Mouse (Mus musculus): ENCODE data around the gene Kdr. TPM values are rescaled to one million over a fixed set of nuclear protein-coding genes. Genes with fewer than 3 reads are reported as not detected.

Kdr gene
- 22.8 and 26.0 TPM in 2 replicates for polyA plus RNA-seq (2015; fragmentation: Nextera tagmentation; extraction: Ambion mirVana)

DNA sequence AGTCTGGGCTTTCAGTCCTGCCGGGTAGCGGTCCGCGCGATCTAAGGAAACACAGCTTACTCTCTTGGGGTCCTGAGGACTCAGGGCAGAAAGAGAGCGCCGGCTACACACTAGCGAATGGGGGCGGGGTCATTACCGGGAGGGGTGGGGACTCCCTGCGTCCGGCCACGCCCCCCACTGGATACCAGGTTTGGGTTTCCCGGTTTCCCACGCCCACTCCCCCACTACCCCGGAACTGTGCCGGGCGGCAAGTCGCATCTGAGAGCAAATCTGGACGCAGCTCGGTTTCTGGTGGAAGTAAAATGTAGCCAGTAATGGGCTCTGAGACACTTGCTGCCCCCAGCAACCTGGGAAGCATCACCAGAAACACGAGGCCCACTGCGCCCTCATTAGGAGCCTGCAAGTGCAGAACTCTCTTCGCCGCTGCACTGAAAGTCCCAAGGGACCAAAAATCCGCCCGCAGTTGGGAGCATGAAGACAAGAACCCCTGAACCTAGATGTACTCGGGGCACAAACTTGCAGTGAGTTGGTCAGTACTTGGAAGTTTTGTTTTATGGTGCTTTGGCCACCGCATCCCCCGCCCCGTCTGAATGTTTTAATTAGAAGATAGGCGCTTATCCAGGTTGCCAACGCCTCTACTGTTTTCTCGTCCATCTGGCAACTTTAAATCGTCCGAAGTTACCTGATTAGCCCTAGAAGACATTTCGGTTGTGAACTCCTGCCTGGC is at the start of gene Kdr:
Gene Kdr (minus strand): TSS at position 85 of the 727 bp plus-strand sequence.
- no peaks in the 10 kb centered on the region for H3K9me3 ChIP-seq (ENCODE audit: control insufficient read depth, low read length)
- peak within 1 kb of the TSS; percentile 60 for H3K4me3 ChIP-seq (replicated peaks; ENCODE audit: low read length)
- peak within 1 kb of the TSS; percentile 52; the same call in 1 of the 2 replicates for H3K27ac ChIP-seq (ENCODE audit: low read length)
- WGBS: 1% methylated on average over 37 of the region's 37 CpGs
- H3K27me3 ChIP-seq (replicated peaks; ENCODE audit: control insufficient read depth, insufficient read depth, low read length): peaks cover 45% of the 10 kb centered on the region
- peak within 1 kb of the TSS; percentile 57 for H3K9ac ChIP-seq (replicated peaks; ENCODE audit: low read depth, low read length)
- no peaks in the 10 kb centered on the region for H3K36me3 ChIP-seq (ENCODE audit: control insufficient read depth, insufficient read depth)
- ATAC-seq: peak; percentile 76
- peak within 1 kb of the TSS; percentile 99 for H3K4me2 ChIP-seq (ENCODE audit: low read length)
- H3K4me1 ChIP-seq (replicated peaks; ENCODE audit: control insufficient read depth, insufficient read depth, low read length): peaks cover 22% of the 10 kb centered on the region

DNA sequence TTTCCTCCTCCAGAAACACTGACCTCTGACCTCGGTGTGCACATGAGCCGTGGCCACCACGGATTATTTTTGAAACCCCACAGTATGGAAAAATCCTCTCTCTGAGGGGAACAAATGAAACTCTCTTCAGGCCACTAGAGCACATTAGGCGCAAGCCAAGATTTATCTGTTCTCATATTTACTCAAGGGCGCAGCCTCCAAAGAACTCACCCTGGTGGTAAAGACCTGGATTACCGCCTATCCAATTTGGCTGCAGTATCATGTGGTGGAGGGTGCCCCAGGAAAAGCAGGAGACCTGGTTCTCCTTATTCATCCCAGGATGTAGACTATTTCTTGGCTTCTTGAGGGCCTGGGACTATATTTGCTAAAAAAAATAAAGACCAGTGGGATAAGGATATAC is 48.5 kb upstream of the Kdr start:
- WGBS: 80% methylated on average over 6 of the region's 6 CpGs
- H3K4me1 ChIP-seq (replicated peaks; ENCODE audit: control insufficient read depth, insufficient read depth, low read length): no peaks in the 10 kb centered on the region
- H3K9ac ChIP-seq (replicated peaks; ENCODE audit: low read depth, low read length): no peak overlapping the region
- no peak for ATAC-seq
- no peak overlapping the region for H3K4me2 ChIP-seq (ENCODE audit: low read length)
- H3K4me3 ChIP-seq (replicated peaks; ENCODE audit: low read length): no peak overlapping the region
- no peak overlapping the region for H3K27ac ChIP-seq (ENCODE audit: low read length)
- no peaks in the 10 kb centered on the region for H3K36me3 ChIP-seq (ENCODE audit: control insufficient read depth, insufficient read depth)
- H3K27me3 ChIP-seq (replicated peaks; ENCODE audit: control insufficient read depth, insufficient read depth, low read length): no peaks in the 10 kb centered on the region
- no peaks in the 10 kb centered on the region for H3K9me3 ChIP-seq (ENCODE audit: control insufficient read depth, low read length)

DNA sequence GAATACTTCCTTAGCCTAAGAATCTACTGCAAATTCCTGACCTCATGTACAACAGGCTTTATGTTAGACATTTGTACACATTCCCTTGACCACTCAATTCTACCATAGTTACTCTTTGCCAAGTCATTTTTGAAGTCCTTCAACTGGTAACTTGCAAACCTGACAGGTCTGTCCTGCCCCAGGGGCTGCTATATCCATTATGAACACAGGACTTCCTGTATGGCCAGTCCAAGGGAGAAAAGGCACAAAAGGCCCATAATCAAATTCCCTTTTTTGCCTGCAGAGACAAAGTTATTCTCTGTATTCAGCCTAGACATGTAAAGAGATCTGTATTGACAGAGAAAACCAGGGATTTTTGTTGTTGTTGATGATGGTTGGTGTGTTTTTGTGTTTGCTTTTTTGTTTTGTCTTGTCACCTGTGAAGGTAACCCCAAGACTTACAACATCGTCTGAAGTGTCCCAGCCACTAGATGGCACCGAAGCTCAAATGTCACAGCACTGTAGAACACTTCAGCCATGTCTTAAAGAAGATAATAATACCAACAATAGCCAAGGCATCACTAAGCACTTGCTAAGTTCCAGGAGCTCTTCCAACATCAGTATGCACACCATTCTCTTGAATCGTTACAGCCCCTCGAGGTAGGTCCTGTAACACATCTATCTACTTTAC is 47.9 kb upstream of the Kdr start:
- 62% methylated on average over 4 of the region's 4 CpGs for WGBS
- no peak overlapping the region for H3K27ac ChIP-seq (ENCODE audit: low read length)
- H3K4me2 ChIP-seq (ENCODE audit: low read length): no peak overlapping the region

DNA sequence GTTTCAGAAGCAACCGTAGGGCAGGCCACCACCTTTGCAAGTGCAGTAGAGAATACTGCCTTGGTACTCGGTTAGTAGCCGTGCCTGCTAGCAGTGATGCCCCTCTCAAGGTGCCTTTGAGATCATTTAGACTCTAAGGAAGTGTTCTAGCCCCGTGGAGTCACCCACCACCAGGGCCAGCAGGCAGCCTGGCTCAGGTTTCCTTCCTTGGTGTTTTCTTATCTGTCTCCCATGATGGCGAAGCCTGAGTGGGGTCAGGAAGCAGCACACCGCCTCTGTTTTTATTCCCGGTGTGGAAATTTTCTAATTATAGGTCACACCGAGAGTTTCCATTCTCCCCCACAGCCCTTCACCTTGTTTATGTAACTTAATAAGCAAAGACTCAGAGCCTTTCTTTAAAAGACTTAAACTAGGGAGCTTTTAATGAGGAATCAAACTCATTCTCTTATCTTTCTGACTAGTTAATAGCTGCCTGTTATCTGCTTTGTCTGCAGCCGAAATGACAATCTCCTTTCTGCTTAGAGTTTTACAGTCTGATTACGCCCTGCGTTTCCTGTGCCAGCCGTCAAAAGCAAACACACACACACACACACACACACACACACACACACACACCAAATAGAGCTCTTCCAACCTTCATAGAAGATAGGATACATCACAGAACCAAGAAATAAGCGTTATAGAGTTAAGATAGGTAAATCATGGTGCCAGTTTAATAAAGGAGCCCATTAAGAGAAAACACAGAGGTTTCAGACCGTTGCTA is 44.9 kb upstream of the Kdr start:
- Histone ChIP-seq H3K4me1 (replicated peaks; ENCODE audit: control insufficient read depth, insufficient read depth, low read length) (no peaks in the 10 kb centered on the region), H3K9ac (replicated peaks; ENCODE audit: low read depth, low read length) (no peak overlapping the region), H3K9me3 (ENCODE audit: control insufficient read depth, low read length) (no peaks in the 10 kb centered on the region), H3K27ac (ENCODE audit: low read length) (no peak overlapping the region), H3K4me3 (replicated peaks; ENCODE audit: low read length) (no peak overlapping the region), H3K4me2 (ENCODE audit: low read length) (no peak overlapping the region), H3K36me3 (ENCODE audit: control insufficient read depth, insufficient read depth) (no peaks in the 10 kb centered on the region), H3K27me3 (replicated peaks; ENCODE audit: control insufficient read depth, insufficient read depth, low read length) (no peaks in the 10 kb centered on the region)
- no peak for ATAC-seq
- WGBS: 60% methylated on average over 14 of the region's 14 CpGs

More for the DNA sequence above, 47.9 kb upstream of the Kdr start:
- Histone ChIP-seq H3K9ac (replicated peaks; ENCODE audit: low read depth, low read length) (no peak overlapping the region), H3K4me3 (replicated peaks; ENCODE audit: low read length) (no peak overlapping the region), H3K9me3 (ENCODE audit: control insufficient read depth, low read length) (no peaks in the 10 kb centered on the region), H3K4me1 (replicated peaks; ENCODE audit: control insufficient read depth, insufficient read depth, low read length) (no peaks in the 10 kb centered on the region), H3K27me3 (replicated peaks; ENCODE audit: control insufficient read depth, insufficient read depth, low read length) (no peaks in the 10 kb centered on the region), H3K36me3 (ENCODE audit: control insufficient read depth, insufficient read depth) (no peaks in the 10 kb centered on the region)
- ATAC-seq: no peak

DNA sequence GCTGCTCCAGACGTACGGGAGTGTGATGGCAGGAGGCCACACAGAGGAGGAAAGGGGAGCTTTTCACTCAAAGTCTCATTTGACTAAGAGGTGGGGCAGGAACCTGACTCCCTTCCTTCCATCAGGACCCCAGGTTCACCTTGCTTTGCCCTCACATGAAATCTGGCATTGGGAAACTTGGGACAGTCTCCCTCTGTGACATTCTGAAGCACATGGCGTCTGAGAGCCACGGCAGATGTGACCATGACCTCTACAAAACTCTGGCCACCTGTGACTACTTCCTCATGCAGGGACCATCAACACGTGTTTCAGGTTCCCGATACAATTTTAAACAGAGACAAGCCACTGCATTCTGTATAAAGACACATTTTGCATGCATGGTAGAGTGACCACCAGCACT is 44.2 kb upstream of the Kdr start:
- Histone ChIP-seq H3K4me2 (ENCODE audit: low read length) (no peak overlapping the region), H3K27me3 (replicated peaks; ENCODE audit: control insufficient read depth, insufficient read depth, low read length) (no peaks in the 10 kb centered on the region), H3K36me3 (ENCODE audit: control insufficient read depth, insufficient read depth) (no peaks in the 10 kb centered on the region), H3K9me3 (ENCODE audit: control insufficient read depth, low read length) (no peaks in the 10 kb centered on the region), H3K4me1 (replicated peaks; ENCODE audit: control insufficient read depth, insufficient read depth, low read length) (no peaks in the 10 kb centered on the region), H3K9ac (replicated peaks; ENCODE audit: low read depth, low read length) (no peak overlapping the region), H3K27ac (ENCODE audit: low read length) (no peak overlapping the region), H3K4me3 (replicated peaks; ENCODE audit: low read length) (no peak overlapping the region)
- ATAC-seq: no peak
- 83% methylated on average over 6 of the region's 6 CpGs for WGBS

DNA sequence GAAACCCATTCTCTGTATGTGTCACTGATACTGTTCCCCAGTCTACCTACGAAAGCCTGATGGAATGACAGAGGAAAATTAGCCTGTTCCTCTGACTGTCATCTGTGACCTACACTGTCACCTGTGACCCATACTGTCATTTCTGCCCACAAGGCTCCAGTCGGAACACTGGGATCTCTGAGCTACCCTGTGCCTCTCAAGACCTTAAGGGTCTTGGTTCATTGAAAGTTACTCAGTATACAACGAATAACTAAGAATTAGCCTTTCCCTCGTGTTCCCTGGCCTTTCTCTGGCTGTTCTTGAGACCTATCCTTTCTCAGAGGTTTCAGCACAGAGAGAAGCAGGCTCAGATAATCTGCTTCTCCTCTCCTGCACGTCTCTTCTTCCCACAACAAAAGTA is 40.1 kb upstream of the Kdr start:
- Histone ChIP-seq H3K27ac (ENCODE audit: low read length) (no peak overlapping the region), H3K27me3 (replicated peaks; ENCODE audit: control insufficient read depth, insufficient read depth, low read length) (no peaks in the 10 kb centered on the region), H3K4me2 (ENCODE audit: low read length) (no peak overlapping the region), H3K9ac (replicated peaks; ENCODE audit: low read depth, low read length) (no peak overlapping the region), H3K36me3 (ENCODE audit: control insufficient read depth, insufficient read depth) (no peaks in the 10 kb centered on the region), H3K4me1 (replicated peaks; ENCODE audit: control insufficient read depth, insufficient read depth, low read length) (no peaks in the 10 kb centered on the region), H3K9me3 (ENCODE audit: control insufficient read depth, low read length) (no peaks in the 10 kb centered on the region), H3K4me3 (replicated peaks; ENCODE audit: low read length) (no peak overlapping the region)
- 77% methylated on average over 5 of the region's 5 CpGs for WGBS
- ATAC-seq: no peak

DNA sequence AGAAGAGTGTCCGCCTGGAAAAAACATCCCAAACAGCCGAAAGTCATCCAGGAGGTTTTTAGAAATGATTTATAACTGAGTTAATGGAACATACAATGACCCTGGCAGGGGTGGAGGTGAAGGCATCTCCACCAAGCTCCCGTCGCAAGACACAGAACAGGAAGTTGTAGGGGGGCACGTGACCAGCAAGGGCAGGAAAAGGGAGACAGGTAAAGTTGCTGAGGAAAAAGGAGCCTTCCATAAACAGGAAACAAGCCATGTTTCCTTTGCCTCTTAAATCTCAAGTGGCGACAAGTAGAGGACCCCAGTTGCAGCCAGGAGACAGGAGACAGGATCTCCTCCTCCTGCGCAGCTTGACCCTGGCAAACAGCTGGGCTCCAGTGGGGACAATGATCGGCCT is 37.8 kb upstream of the Kdr start:
- Histone ChIP-seq H3K4me2 (ENCODE audit: low read length) (no peak overlapping the region), H3K4me1 (replicated peaks; ENCODE audit: control insufficient read depth, insufficient read depth, low read length) (no peaks in the 10 kb centered on the region), H3K9ac (replicated peaks; ENCODE audit: low read depth, low read length) (no peak overlapping the region), H3K36me3 (ENCODE audit: control insufficient read depth, insufficient read depth) (no peaks in the 10 kb centered on the region), H3K27me3 (replicated peaks; ENCODE audit: control insufficient read depth, insufficient read depth, low read length) (no peaks in the 10 kb centered on the region), H3K27ac (ENCODE audit: low read length) (no peak overlapping the region), H3K9me3 (ENCODE audit: control insufficient read depth, low read length) (no peaks in the 10 kb centered on the region), H3K4me3 (replicated peaks; ENCODE audit: low read length) (no peak overlapping the region)
- ATAC-seq: no peak
- 74% methylated on average over 8 of the region's 8 CpGs for WGBS

DNA sequence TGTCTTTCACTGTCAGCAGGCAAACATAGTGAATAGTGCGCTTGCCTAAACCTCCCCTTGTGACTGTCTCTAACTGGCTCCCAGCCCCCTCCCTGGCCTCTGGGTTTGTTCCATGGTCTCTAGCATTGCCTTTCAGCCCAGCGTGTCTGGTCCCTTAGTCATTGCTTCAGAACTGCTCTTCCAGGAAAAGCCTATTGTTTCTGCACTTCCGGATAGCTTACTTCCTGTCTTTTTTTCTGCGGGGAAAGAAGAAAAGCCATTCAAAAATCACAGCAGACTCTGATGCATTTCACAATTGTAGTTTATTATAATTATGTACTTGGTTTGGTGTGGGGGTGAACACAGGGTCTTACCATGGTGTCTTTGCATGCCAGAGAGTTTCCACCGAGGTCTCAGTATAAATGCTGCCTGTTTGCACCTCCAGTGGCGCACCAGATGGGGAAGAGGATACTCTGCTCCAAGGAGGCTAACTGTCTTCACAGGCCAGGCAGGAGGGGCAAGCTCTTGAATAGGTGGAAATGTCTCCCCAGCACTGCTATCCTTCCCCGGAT is 35.7 kb upstream of the Kdr start:
- Histone ChIP-seq H3K9ac (replicated peaks; ENCODE audit: low read depth, low read length) (no peak overlapping the region), H3K4me3 (replicated peaks; ENCODE audit: low read length) (no peak overlapping the region)
- no peak for ATAC-seq

DNA sequence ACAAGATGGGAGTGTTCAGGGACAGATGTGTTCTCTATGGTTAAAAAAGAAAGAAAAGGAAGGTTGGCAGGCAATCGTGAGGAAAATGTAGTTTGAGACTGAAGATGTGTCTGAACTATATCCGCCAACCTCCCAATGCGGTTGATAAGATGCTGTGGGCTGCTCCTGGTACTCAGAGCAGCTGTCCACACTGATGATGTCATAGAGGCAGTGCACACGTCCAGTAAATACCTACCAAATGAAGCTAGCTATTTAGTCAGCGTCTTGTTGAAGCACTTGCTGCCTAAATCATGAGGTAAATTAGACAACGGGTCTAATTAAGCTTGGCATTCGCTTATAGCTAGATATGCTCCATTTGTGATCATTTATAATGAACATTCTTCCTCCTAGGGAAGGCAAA is 28.1 kb upstream of the Kdr start:
- Histone ChIP-seq H3K27ac (ENCODE audit: low read length) (no peak overlapping the region), H3K27me3 (replicated peaks; ENCODE audit: control insufficient read depth, insufficient read depth, low read length) (no peaks in the 10 kb centered on the region), H3K4me3 (replicated peaks; ENCODE audit: low read length) (no peak overlapping the region), H3K4me2 (ENCODE audit: low read length) (no peak overlapping the region), H3K4me1 (replicated peaks; ENCODE audit: control insufficient read depth, insufficient read depth, low read length) (no peaks in the 10 kb centered on the region), H3K36me3 (ENCODE audit: control insufficient read depth, insufficient read depth) (no peaks in the 10 kb centered on the region), H3K9me3 (ENCODE audit: control insufficient read depth, low read length) (no peaks in the 10 kb centered on the region), H3K9ac (replicated peaks; ENCODE audit: low read depth, low read length) (no peak overlapping the region)
- ATAC-seq: no peak
- WGBS: 58% methylated on average over 7 of the region's 7 CpGs

More for the DNA sequence above, 35.7 kb upstream of the Kdr start:
- H3K4me1 ChIP-seq (replicated peaks; ENCODE audit: control insufficient read depth, insufficient read depth, low read length): no peaks in the 10 kb centered on the region
- 78% methylated on average over 7 of the region's 7 CpGs for WGBS
- H3K27me3 ChIP-seq (replicated peaks; ENCODE audit: control insufficient read depth, insufficient read depth, low read length): no peaks in the 10 kb centered on the region
- H3K4me2 ChIP-seq (ENCODE audit: low read length): no peak overlapping the region
- no peak overlapping the region for H3K27ac ChIP-seq (ENCODE audit: low read length)
- H3K9me3 ChIP-seq (ENCODE audit: control insufficient read depth, low read length): no peaks in the 10 kb centered on the region
- no peaks in the 10 kb centered on the region for H3K36me3 ChIP-seq (ENCODE audit: control insufficient read depth, insufficient read depth)
